Mouse (Mus musculus): ENCODE results near the gene Rpa1.
"Not testable (repeated sequence)": the region's sequence is repeated elsewhere in the genome, so short reads cannot be mapped to it uniquely, and the experiment has no call there.

Gene Rpa1

DNA sequence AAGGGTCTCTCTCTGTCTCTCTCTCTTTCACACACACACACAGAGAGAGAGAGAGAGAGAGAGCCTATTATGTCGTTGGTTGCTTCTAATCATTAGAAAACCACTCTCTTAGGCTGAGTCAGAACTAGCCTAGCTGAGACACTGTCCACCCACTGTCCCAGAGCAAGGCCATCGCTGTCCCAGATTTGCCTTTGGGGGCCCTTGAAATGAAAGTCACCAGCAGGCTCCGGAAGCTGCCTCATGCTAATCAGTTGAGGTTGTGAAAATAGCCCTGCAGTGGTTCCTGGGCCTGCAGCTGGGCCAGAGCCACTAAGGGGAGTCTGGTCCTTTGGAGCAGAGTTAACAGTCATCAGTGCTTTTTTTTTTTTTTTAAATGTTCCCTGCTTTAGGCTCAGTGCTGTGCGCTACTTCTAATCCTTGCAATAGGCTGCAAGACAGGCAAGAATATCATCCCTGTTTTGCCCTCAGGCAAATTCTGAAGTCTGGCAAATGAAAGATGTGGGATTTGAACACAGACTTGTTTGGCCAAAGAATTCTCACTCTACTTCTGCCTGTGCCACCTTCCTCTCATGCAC is 62.1 kb downstream of the Rpa1 start:
- DNase-seq (ENCODE audit: low spot score) = no peak

GRCm38 (mm10) chr11:75283784-75284183 is 64.3 kb downstream of the Rpa1 start:
- not testable (repeated sequence) for DNase-seq (ENCODE audit: low spot score)

- peak; percentile 55 for DNase-seq (ENCODE audit: low spot score)
Observed at GRCm38 (mm10) chr11:75282496-75283120, 65.5 kb downstream of the Rpa1 start.

DNA sequence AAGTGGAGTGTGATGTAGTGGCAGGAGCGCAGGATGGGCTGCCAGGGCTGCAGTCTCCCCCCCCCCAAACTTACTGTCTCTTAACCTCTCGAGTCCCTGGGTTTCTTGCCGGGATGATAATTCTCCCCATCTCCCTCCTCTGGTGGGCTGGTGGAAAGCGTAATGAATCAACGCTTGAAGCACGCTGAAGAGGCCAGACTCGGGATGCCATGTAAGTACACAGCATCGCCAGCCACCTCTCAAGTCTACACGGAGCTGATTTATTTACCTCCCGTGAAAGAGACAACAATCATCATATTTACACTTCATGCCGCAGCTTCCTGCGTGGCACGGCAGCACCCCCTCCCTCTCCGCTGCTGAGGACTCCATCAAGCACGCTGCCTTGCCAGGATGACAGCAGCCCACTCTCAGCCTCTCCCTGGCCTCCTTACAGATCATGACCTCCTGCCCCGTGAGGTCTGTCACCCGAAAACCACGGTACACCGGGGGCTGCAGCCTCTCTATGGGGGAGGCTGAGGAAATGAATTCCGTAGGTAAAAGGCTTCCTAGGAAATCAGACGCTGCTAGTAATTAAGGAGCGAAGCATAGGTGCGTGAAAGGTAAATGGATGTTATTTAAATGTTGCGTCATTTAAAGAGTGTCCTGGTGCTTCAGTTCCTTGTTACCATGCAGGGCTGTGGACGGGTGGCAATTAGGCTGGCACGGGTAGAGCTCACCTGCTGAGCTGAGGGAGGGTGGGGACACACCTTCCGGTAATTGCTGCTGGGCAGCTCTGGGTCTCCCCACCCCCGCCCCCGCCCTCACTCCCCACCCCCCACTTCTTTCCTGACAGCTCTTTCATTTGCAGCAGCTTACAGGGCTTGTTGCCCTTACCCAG is 66.5 kb downstream of the Rpa1 start:
- no peak for DNase-seq (ENCODE audit: low spot score)

GRCm38 (mm10) chr11:75280435-75281001 is 67.6 kb downstream of the Rpa1 start:
- DNase-seq (ENCODE audit: low spot score) = no peak

GRCm38 (mm10) chr11:75280066-75280410 is 68.1 kb downstream of the Rpa1 start:
- DNase-seq (ENCODE audit: low spot score) = no peak

DNA sequence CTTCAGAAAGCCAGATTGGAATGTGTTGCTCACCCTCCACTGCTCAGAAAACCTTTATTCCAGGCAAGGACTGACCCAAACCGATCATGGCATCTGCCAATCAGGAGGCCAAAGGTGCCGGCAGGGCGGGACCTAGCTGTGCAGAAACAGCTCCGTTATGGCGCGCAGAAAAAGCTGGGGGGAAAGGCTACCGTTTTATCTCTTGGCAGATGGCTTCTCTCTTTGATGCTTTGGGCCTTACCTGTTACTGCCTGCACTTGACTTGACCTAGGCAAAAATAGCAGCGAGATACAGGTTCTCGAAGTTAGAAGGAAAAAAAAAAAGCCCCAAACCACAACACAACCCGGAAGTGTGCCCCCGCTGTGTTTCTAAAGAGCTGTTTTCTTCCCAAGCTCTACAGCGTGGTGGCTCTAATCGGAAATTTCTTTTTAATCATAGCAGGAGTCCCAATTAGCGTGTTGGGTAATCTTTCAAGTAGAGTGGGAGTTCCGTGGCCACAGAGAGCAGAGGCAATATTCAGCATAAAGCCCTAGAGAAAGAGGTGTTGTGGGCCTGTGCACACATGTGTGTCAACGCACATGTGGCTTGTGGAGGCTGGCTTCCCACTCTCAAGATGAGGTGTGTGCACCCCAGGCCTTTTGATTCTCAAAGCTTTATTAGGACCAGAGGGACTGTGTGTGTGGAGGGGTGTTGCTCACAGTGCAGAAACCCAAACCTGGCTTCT is 68.6 kb downstream of the Rpa1 start:
- DNase-seq (ENCODE audit: low spot score) = peak; percentile 82

- no peak for DNase-seq (ENCODE audit: low spot score)
Observed at GRCm38 (mm10) chr11:75279013-75279341, 69.1 kb downstream of the Rpa1 start.

GRCm38 (mm10) chr11:75278115-75278514 is 70.0 kb downstream of the Rpa1 start:
- no peak for DNase-seq (ENCODE audit: low spot score)

DNA sequence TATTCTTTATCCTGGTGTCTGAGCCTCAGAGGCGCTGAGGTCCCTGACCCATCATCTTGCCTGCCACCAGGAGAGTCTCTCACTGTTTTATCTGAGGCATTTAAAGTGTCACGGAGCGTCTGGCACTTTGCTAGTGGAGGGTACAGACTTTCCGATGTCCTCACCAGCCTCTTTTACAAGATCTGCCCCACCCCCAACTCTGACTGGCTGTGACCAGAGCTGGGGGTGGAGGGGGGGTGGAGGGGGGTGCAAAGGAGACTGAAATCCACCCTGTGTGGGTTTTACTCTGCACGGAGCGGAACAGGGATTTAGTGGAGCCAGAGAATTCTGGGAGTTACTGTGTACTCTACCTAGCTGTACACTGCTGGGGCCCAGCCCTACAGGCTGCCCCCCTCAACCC is 73.1 kb downstream of the Rpa1 start:
- DNase-seq (ENCODE audit: low spot score) = no peak

- DNase-seq (ENCODE audit: low spot score) = no peak
Observed at GRCm38 (mm10) chr11:75273466-75273865, 74.7 kb downstream of the Rpa1 start.

GRCm38 (mm10) chr11:75270985-75271434 is 77.1 kb downstream of the Rpa1 start:
- no peak for DNase-seq (ENCODE audit: low spot score)

- DNase-seq (ENCODE audit: low spot score) = no peak
Observed at GRCm38 (mm10) chr11:75270276-75270984, 77.7 kb downstream of the Rpa1 start.

DNA sequence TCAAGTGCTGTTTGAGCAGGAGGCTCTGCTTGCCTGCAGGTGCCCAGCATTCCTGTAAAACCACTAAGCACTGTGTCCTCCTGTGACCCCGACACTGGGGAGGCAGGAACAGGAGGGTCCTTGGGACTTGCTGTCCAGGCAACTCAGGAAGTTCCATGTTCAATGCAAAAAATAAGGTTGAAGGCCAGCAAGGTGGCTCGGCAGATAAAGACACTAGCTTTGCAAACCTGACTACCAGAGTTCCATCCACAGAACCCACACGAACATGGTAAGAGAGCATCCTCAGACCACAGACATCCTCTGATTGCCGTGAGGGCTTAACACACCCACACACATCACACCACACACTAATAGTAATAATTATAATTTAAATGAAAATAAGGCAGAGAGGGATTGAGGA is 78.9 kb downstream of the Rpa1 start:
- DNase-seq (ENCODE audit: low spot score) = no peak

DNA sequence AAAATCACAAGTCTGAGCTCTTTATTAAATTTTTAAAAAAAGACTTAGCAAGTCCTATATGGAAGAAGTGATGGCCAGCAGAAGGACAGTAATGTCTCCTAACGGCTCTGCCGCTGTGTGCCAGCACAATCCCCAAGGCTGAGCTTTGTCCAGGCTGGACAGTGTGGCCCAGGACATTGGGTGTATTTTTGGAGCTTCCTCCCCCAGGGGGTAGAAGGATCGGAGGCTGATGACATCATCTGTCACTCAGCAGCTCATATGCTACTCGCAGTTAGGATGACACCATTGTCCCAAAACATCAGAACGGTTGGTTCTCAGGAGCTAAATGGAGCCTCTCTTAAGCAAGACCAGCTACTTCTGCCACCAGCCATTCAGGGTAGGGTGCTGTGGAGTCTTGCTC is 79.6 kb downstream of the Rpa1 start:
- no peak for DNase-seq (ENCODE audit: low spot score)

GRCm38 (mm10) chr11:75267826-75268281 is 80.3 kb downstream of the Rpa1 start:
- no peak for DNase-seq (ENCODE audit: low spot score)

DNA sequence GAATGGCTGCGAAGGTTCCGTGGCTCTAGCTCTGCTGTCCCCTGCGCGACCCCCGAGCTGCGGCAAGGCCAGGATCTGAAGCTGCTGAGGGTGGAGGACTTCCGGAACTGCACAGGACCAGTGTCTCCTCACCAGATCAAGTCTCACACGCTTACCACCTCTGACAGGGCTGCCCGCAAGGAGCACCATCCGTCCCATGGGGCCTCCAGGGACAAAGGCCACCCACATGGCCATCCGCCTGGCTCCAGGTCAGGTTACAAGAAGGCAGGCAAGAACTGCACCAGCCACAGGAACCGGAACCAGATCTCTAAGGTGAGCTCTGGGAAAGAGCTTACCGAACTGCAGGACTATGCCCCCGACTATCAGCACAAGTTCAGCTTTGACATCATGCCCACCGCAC is 82.6 kb downstream of the Rpa1 start:
- DNase-seq (ENCODE audit: low spot score) = no peak

GRCm38 (mm10) chr11:75264550-75264949 is 83.6 kb downstream of the Rpa1 start:
- no peak for DNase-seq (ENCODE audit: low spot score)

- DNase-seq (ENCODE audit: low spot score) = no peak
Observed at GRCm38 (mm10) chr11:75263964-75264312, 84.2 kb downstream of the Rpa1 start.

GRCm38 (mm10) chr11:75263274-75263963 is 84.7 kb downstream of the Rpa1 start:
- no peak for DNase-seq (ENCODE audit: low spot score)

- no peak for DNase-seq (ENCODE audit: low spot score)
Observed at GRCm38 (mm10) chr11:75262791-75263190, 85.3 kb downstream of the Rpa1 start.
